Mouse (Mus musculus) bone marrow, adult 2 months (tissue): ENCODE data around the gene Treml1.
"Not testable (repeated sequence)": the region's sequence is repeated elsewhere in the genome, so short reads cannot be mapped to it uniquely, and the experiment has no call there.

Experiments
- CTCF ChIP-seq: fragments of 200-500 bp; IDR thresholded peaks from 2 replicates; pipeline ENCODE4 v1.5.1; 2011; ENCODE audit warnings: low read length, control low read depth; ENCODE audit not compliant: control insufficient read depth, insufficient read depth
- POLR2A ChIP-seq: fragments of 200-500 bp; IDR thresholded peaks from 2 replicates; pipeline ENCODE4 v1.6.1; 2011; ENCODE audit warnings: low read depth, mild to moderate bottlenecking, control low read depth, low read length, borderline replicate concordance; ENCODE audit not compliant: control insufficient read depth

DNA sequence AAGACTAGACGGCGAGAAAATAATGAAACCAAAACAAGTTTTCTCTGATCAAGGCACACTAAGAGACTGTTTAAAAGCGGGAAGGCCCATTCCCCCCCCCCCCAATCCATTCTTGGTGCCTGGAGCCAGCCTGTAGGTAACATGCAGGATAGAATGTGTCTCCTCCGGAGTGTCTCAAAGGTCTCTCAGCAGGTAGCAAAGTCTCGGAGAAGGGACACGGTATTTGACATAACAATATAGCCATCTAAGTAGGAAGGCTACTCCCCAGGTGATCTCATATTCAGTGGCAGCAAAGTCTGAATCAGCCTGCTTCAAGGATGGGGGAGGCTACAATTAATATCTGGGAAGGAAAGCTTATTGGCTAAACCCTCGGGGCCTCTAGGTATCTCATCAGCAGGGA is 6.7 kb upstream of the Treml1 start:
- not testable (repeated sequence) for TF ChIP-seq CTCF, POLR2A
